ENCODE assay signal across 9 mouse cellular contexts in the genomic region with DNA sequence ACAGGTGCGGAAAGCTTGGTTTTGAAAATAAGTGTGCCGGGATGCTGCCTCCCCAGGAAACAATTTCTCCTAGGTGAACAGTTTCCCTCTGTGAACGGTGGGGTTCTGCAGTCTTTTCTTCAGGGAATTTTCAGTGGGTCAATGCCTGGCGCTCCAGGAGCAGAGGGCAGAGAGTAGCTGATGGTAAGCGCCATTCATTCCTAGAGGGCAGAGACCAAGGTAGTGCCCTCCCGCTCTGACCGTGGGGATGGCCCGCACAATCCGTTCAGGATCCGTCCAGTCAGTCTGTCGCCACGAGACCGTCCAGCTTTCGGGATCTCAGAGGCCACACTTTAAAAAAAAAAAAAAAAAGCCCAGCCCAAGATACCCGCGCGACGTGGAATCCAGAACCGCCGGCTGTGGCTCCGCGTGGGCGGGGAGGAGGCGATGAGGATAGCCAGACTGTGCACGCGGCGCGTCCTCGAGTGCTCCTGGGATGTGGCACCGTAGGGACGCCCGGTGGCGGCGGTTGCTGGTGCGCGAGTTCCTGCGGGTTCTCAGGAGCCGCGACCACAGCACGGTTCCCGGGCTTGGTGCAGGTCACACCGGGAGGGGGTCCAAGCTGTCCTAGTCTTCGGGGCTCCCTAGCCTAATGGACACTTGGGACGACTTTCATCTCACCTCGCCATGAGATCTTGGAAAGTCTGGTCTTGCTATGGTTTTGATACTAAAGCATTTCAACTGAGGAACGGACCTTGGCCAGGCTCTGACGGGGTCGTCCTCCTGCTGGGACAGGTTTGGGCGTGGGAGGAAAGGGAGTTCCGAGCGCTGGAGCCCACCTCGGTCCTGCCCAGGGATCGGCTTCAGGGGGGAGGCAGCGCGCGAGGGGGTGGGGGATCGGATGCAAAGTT. TPM values are rescaled to one million over a fixed set of nuclear protein-coding genes. Genes with fewer than 3 reads are reported as not detected.
DNase-seq lines count a peak whose midpoint lies in the region; TF ChIP-seq lines count a peak whose summit lies in the region.
"Had no signal": no experiment of that assay in that cellular context is flagged by ENCODE, and none has a peak within 500 bp of the region (broad histone marks: within the 10 kb centered on the region; RNA-seq: fewer than 3 reads in every experiment).

No protein-coding gene starts in this region.

- intact Hi-C loops in left cerebral cortex, postnatal 4 days (cut with DNase I) = no loop called here
- intact Hi-C loops in gastrocnemius, postnatal 14 days (cut with DNase I; ENCODE audit: low total_unique reads) = no loop called here

- peaks cover 17% of the 10 kb centered on the region for H3K27me3 ChIP-seq in ES-Bruce4 (ENCODE audit: control insufficient read depth, insufficient read depth, low read length, poor library complexity, severe bottlenecking)
- peaks cover 85% of the 10 kb centered on the region for H3K27me3 ChIP-seq in midbrain, embryonic 10.5 days (ENCODE audit: low read depth, poor library complexity, severe bottlenecking)

- peak overlapping the region; percentile 17 for H3K4me3 ChIP-seq in ES-Bruce4 (ENCODE audit: low read depth, low read length)
- H3K4me3 ChIP-seq in midbrain, embryonic 10.5 days = peak overlapping the region; percentile 44
- H3K4me3 ChIP-seq: liver, embryonic 15.5 days had no signal

- no peak for TF ChIP-seq POLR2A in ES-Bruce4 (IDR thresholded peaks at IDR 0.05; ENCODE audit: insufficient read depth, low read length)

- H3K27ac ChIP-seq in ES-Bruce4 (ENCODE audit: insufficient read depth, low read length) = no peak overlapping the region
- no peak overlapping the region for H3K27ac ChIP-seq in midbrain, embryonic 10.5 days (replicated peaks)
- H3K27ac ChIP-seq: liver, embryonic 15.5 days had no signal

- WGBS in midbrain, embryonic 10.5 days = 1% methylated on average over 57 of the region's 57 CpGs

- peak; percentile 21 for DNase-seq in adrenal gland, postnatal 10 days
- DNase-seq in adrenal gland, postnatal 25 days = no peak
- peak; percentile 20 for DNase-seq in forelimb bud, embryonic 11.5 days (ENCODE audit: low read depth, low spot score)
- peak; percentile 55 for DNase-seq in midbrain, embryonic 10.5 days (ENCODE audit: low spot score)
- DNase-seq in left cerebral cortex, postnatal 4 days = no peak
- DNase-seq in gastrocnemius, postnatal 14 days = no peak
- DNase-seq in natural killer cell, adult 2 months (ENCODE audit: low spot score in 2 of 2) = no peak

- no peak for TF ChIP-seq EP300 in ES-Bruce4 (IDR thresholded peaks at IDR 0.05; ENCODE audit: insufficient read depth, low read depth, low read length)

- no peaks in the 10 kb centered on the region; the same call in 1 of the 2 replicates for H3K9me3 ChIP-seq in ES-Bruce4 (replicated peaks; ENCODE audit: control insufficient read depth, insufficient read depth, low read length, poor library complexity, severe bottlenecking)
- H3K9me3 ChIP-seq in midbrain, embryonic 10.5 days (replicated peaks) = no peaks in the 10 kb centered on the region
- H3K9me3 ChIP-seq: liver, embryonic 15.5 days had no signal

- no peak overlapping the region for H3K9ac ChIP-seq in ES-Bruce4 (ENCODE audit: low read depth, poor library complexity, severe bottlenecking)
- H3K9ac ChIP-seq: liver, embryonic 15.5 days had no signal

- H3K36me3 ChIP-seq in ES-Bruce4 (ENCODE audit: control insufficient read depth, insufficient read depth, low read length, poor library complexity, severe bottlenecking) = no peaks in the 10 kb centered on the region
- no peaks in the 10 kb centered on the region for H3K36me3 ChIP-seq in midbrain, embryonic 10.5 days
- H3K36me3 ChIP-seq: liver, embryonic 15.5 days had no signal

- H3K4me1 ChIP-seq in ES-Bruce4 (ENCODE audit: control insufficient read depth, insufficient read depth, low read length) = no peaks in the 10 kb centered on the region
- H3K4me1 ChIP-seq in midbrain, embryonic 10.5 days = peaks cover 46% of the 10 kb centered on the region
- H3K4me1 ChIP-seq: liver, embryonic 15.5 days had no signal

- no peak for TF ChIP-seq CTCF in ES-Bruce4 (IDR thresholded peaks at IDR 0.05; ENCODE audit: low read depth, low read length)

RNA-seq across cellular contexts. Expression of a gene that starts 3.7 kb away (rescaled TPM):
- total RNA-seq in adrenal gland, postnatal 10 days (2021) = not detected
- total RNA-seq in adrenal gland, postnatal 25 days (2021) = not detected in 2 replicates
- polyA plus RNA-seq in ES-Bruce4 (2011; ENCODE audit: insufficient read depth, insufficient read length, low read depth, missing spikeins) = not detected in 2 replicates
- polyA plus RNA-seq in midbrain, embryonic 10.5 days (2016; fragmentation: Nextera tagmentation; extraction: Ambion mirVana) = 1.00 and 1.2 TPM in 2 replicates
- total RNA-seq in left cerebral cortex, postnatal 4 days (2021) = not detected
- not detected for total RNA-seq in gastrocnemius, postnatal 14 days (2021)
- polyA plus RNA-seq: liver, embryonic 15.5 days had no signal

RNA-seq across cellular contexts. Expression of a gene that starts 21.8 kb away (rescaled TPM):
- 100 to 1,000 TPM; 680 to 715 TPM for total RNA-seq in adrenal gland, postnatal 10 days (2021)
- total RNA-seq in adrenal gland, postnatal 25 days (2021) = 183 and 198 TPM in 2 replicates
- 200 and 230 TPM in 2 replicates for polyA plus RNA-seq in ES-Bruce4 (2011; ENCODE audit: insufficient read depth, insufficient read length, low read depth, missing spikeins)
- polyA plus RNA-seq in midbrain, embryonic 10.5 days (2016; fragmentation: Nextera tagmentation; extraction: Ambion mirVana) = 293 and 344 TPM in 2 replicates
- 100 to 1,000 TPM; 136 to 140 TPM for total RNA-seq in left cerebral cortex, postnatal 4 days (2021)
- 100 to 1,000 TPM; 512 to 650 TPM for total RNA-seq in gastrocnemius, postnatal 14 days (2021)

RNA-seq across cellular contexts. Expression of a gene that starts 35.6 kb away (rescaled TPM):
- 10 to 100 TPM; 47.4 to 48.7 TPM for total RNA-seq in adrenal gland, postnatal 10 days (2021)
- 46.2 and 54.3 TPM in 2 replicates for total RNA-seq in adrenal gland, postnatal 25 days (2021)
- 0.18 and 0.59 TPM in 2 replicates for polyA plus RNA-seq in ES-Bruce4 (2011; ENCODE audit: insufficient read depth, insufficient read length, low read depth, missing spikeins)
- 0.17 and 0.22 TPM in 2 replicates for polyA plus RNA-seq in midbrain, embryonic 10.5 days (2016; fragmentation: Nextera tagmentation; extraction: Ambion mirVana)
- total RNA-seq in left cerebral cortex, postnatal 4 days (2021) = 1 to 10 TPM; 5.0 to 7.2 TPM
- 10 to 100 TPM; 15.8 to 24.1 TPM for total RNA-seq in gastrocnemius, postnatal 14 days (2021)

Comparison
In these comparisons a context has a peak if more than half of its experiments do, and no peak if none do; other contexts are left out.
1. DNase-seq: peak in adrenal gland, postnatal 10 days (single experiment), forelimb bud, embryonic 11.5 days (single experiment) and midbrain, embryonic 10.5 days (single experiment); none in adrenal gland, postnatal 25 days (single experiment), left cerebral cortex, postnatal 4 days (single experiment), gastrocnemius, postnatal 14 days (single experiment) and natural killer cell, adult 2 months (0 of 2).